Mouse (Mus musculus) spleen, adult 2 months (tissue): ENCODE data around the gene Phlda2. TPM values are rescaled to one million over a fixed set of nuclear protein-coding genes. Genes with fewer than 3 reads are reported as not detected.

Source experiments
- DNase-seq, 2 experiments: peaks; one replicate each; pipeline versions ENCODE4 v3.0.0 to v3.0.0-alpha.2; 2012 to 2021; ENCODE audit warnings: low spot score in 2 of 2, low read depth in 1 of 2
- H3K27ac ChIP-seq: fragments of 200-500 bp; 2 replicates; pipeline ENCODE4 v1.5.1; 2012; ENCODE audit warnings: low read length, inconsistent platforms; ENCODE audit not compliant: insufficient read depth
- H3K27me3 ChIP-seq: fragments of 200-500 bp; 2 replicates; pipeline ENCODE4 v1.6.1; 2012; ENCODE audit warnings: mild to moderate bottlenecking, moderate library complexity, low read length, inconsistent platforms; ENCODE audit not compliant: control insufficient read depth, insufficient read depth
- H3K36me3 ChIP-seq: fragments of 200-500 bp; 2 replicates; pipeline ENCODE4 v1.6.1; 2012; ENCODE audit warnings: mild to moderate bottlenecking, low read length, inconsistent platforms; ENCODE audit not compliant: control insufficient read depth, insufficient read depth
- H3K4me1 ChIP-seq: fragments of 200-500 bp; 2 replicates; pipeline ENCODE4 v1.6.1; 2011; ENCODE audit warnings: inconsistent platforms; ENCODE audit not compliant: control insufficient read depth, insufficient read depth, insufficient read length
- H3K4me3 ChIP-seq: fragments of 200-500 bp; 2 replicates; pipeline ENCODE4 v1.5.1; 2011; ENCODE audit warnings: mild to moderate bottlenecking, inconsistent platforms; ENCODE audit not compliant: insufficient read depth, insufficient read length; ENCODE audit errors: extremely low read depth
- CTCF ChIP-seq: fragments of 200-500 bp; IDR thresholded peaks from 2 replicates; pipeline ENCODE4 v1.5.1; 2011; ENCODE audit warnings: mild to moderate bottlenecking, inconsistent platforms; ENCODE audit not compliant: insufficient read depth, insufficient read length, insufficient replicate concordance; ENCODE audit errors: extremely low read depth
- POLR2A ChIP-seq: fragments of 200-500 bp; IDR thresholded peaks from 2 replicates; pipeline ENCODE4 v1.6.1; 2011; ENCODE audit warnings: low read depth, low read length, inconsistent platforms
- WGBS: fragments of 180-500 bp; shearing (Covaris S2); methylation state at CpG from one replicate; pipeline ENCODE4 v1.1.7; 2018; 5-methylcytosine and 5-hydroxymethylcytosine counted together
- polyA plus RNA-seq: library from polyadenylated mRNA; depleted of rRNA; stranded (reverse); fragments of >200 nt; gene quantifications from 2 replicates; pipeline ENCODE4 v1.2.3, GENCODE M21; 2012

Gene Phlda2
- polyA plus RNA-seq, 1 experiment, result 0.37 TPM

DNA sequence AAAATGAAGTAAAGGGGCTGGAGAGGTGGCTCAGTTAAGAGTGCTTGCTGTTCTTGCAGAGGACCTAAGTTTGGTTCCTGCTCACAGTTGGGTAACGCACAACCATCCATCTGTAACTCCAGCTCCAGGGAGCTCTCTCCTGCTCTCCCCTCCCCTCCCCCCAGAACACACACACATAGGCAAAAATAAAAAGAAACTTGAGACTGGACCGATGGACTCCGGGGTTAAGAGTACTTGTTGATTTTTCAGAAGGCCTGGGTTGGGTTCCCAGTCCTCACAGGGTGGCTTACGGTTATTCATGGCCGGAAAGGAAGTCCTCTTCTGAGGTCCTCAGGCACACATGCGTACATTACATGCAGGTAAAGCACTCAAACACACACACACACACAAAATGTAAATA is 976 bp upstream of the Phlda2 start:
- Histone ChIP-seq H3K27me3 (peaks cover 15% of the 10 kb centered on the region), H3K4me3 (no peak overlapping the region), H3K27ac (no peak overlapping the region), H3K4me1 (peaks cover 3% of the 10 kb centered on the region; the same call in 1 of the 2 replicates), H3K36me3 (no peaks in the 10 kb centered on the region)
- TF ChIP-seq CTCF (no peak), POLR2A (no peak)
- 85% methylated on average over 6 of the region's 6 CpGs for WGBS
- DNase-seq, result no peak

- Histone ChIP-seq H3K36me3 (no peaks in the 10 kb centered on the region), H3K4me3 (peak overlapping the region; percentile 25; the same call in 1 of the 2 replicates), H3K27me3 (peaks cover 15% of the 10 kb centered on the region), H3K27ac (no peak overlapping the region), H3K4me1 (peaks cover 3% of the 10 kb centered on the region; the same call in 1 of the 2 replicates)
- no peak for DNase-seq
- WGBS, result 6% methylated on average over 55 of the region's 55 CpGs
- TF ChIP-seq POLR2A, result no peak
- no peak for TF ChIP-seq CTCF
Observed at GRCm38 (mm10) chr7:143501643-143502417, 1.1 kb downstream of the Phlda2 start.

DNA sequence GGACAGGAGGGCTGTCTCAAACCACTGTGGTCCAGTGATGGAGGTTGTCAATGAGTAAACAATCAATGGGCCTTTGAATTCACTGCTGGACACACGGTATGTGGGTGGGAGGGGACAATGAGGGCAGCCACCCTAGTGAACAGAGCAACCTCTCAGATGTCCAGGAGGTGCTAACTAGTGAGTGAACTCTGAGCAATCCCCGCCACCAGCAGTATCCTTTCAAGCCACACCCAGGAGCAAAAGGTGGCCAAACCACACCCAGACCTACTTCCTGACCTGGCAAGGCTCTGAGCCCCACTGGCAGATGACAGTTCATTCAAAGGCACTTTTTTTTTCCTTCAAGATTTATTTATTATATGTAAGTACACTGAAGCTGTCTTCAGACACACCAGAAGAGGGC is 2.0 kb downstream of the Phlda2 start:
- Histone ChIP-seq H3K27me3 (peaks cover 15% of the 10 kb centered on the region), H3K27ac (no peak overlapping the region), H3K4me1 (peaks cover 3% of the 10 kb centered on the region; the same call in 1 of the 2 replicates), H3K36me3 (no peaks in the 10 kb centered on the region), H3K4me3 (no peak overlapping the region)
- 51% methylated on average over 2 of the region's 2 CpGs for WGBS
- no peak for DNase-seq
- TF ChIP-seq CTCF, result no peak
- no peak for TF ChIP-seq POLR2A

- Histone ChIP-seq H3K4me1 (peaks cover 3% of the 10 kb centered on the region; the same call in 1 of the 2 replicates), H3K27ac (no peak overlapping the region), H3K36me3 (no peaks in the 10 kb centered on the region), H3K4me3 (no peak overlapping the region), H3K27me3 (peaks cover 12% of the 10 kb centered on the region)
- TF ChIP-seq POLR2A (no peak), CTCF (no peak)
- DNase-seq, result no peak
- WGBS, result 93% methylated on average over 4 of the region's 4 CpGs
Observed at GRCm38 (mm10) chr7:143498584-143498983, 4.4 kb downstream of the Phlda2 start.

- WGBS, result 16% methylated on average over 8 of the region's 8 CpGs
- Histone ChIP-seq H3K27me3 (no peaks in the 10 kb centered on the region), H3K36me3 (no peaks in the 10 kb centered on the region), H3K27ac (no peak overlapping the region), H3K4me1 (no peaks in the 10 kb centered on the region), H3K4me3 (no peak overlapping the region)
- TF ChIP-seq CTCF (no peak), POLR2A (no peak)
- DNase-seq, result no peak
Observed at GRCm38 (mm10) chr7:143495104-143495961, 7.6 kb downstream of the Phlda2 start.

DNA sequence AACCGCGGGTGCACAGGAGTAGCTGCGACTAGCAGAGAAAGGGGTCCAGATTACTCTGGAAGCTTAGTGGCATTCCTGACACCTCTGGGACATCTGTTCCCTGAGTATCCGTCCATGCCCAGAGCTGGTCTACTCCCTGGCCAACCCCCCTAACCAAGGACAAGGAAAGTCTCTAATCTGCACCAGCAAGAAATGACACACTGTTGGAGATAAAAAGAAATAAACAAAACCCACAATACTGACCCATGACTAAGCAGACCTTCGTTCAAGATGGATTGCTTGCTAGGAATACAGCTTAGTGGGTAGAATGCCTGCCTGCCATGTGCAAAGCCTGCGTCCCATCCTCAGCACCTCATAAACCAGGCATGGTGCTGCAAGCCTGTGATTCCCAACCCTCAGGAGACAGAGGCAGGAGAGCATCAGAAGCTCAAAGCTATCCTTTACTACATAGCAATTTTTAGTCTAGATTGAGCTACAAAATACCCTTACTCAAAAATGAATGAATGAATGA is 9.3 kb downstream of the Phlda2 start:
- H3K4me3 ChIP-seq, result no peak overlapping the region
- no peaks in the 10 kb centered on the region for H3K4me1 ChIP-seq
- TF ChIP-seq POLR2A, result no peak
- no peak for TF ChIP-seq CTCF
- no peaks in the 10 kb centered on the region for H3K36me3 ChIP-seq
- 86% methylated on average over 6 of the region's 6 CpGs for WGBS
- H3K27ac ChIP-seq, result no peak overlapping the region
- no peak for DNase-seq
- H3K27me3 ChIP-seq, result no peaks in the 10 kb centered on the region

- H3K4me3 ChIP-seq, result no peak overlapping the region
- DNase-seq, result no peak
- no peak overlapping the region for H3K27ac ChIP-seq
- no peaks in the 10 kb centered on the region for H3K27me3 ChIP-seq
- H3K36me3 ChIP-seq, result no peaks in the 10 kb centered on the region
- no peaks in the 10 kb centered on the region for H3K4me1 ChIP-seq
- 88% methylated on average over 6 of the region's 6 CpGs for WGBS
- no peak for TF ChIP-seq CTCF
- no peak for TF ChIP-seq POLR2A
Observed at GRCm38 (mm10) chr7:143489735-143490134, 13.2 kb downstream of the Phlda2 start.
